Comparison of ENCODE assay signal across 11 mouse cellular contexts in genomic region chr14:79076560-79077300, GRCm38 (mm10).
DNase-seq lines count a peak whose midpoint lies in the region; ATAC-seq and TF ChIP-seq lines count a peak whose summit lies in the region.
"Had no signal": no experiment of that assay in that cellular context is flagged by ENCODE, and none has a peak within 500 bp of the region (broad histone marks: within the 10 kb centered on the region; RNA-seq: fewer than 3 reads in every experiment).

No protein-coding gene starts in this region.

- 65% methylated on average over 9 of the region's 9 CpGs for WGBS in embryonic facial prominence, embryonic 11.5 days
- 78% methylated on average over 9 of the region's 9 CpGs for WGBS in embryonic facial prominence, embryonic 10.5 days
- 64% methylated on average over 9 of the region's 9 CpGs for WGBS in lung, embryonic 14.5 days

- ATAC-seq in embryonic facial prominence, embryonic 11.5 days (replicated peaks; ENCODE audit: insufficient number of reproducible peaks, low FRiP score, low TSS enrichment, low read depth) = no peak
- ATAC-seq in lung, embryonic 14.5 days (ENCODE audit: insufficient read depth) = 0 out of 2 replicates have a peak, but pooled peaks have one; percentile 21
- ATAC-seq in activated CD4-positive, CD25-positive, alpha-beta regulatory T cell, adult 4 months = no peak

- no peak overlapping the region for H3K4me2 ChIP-seq in embryonic facial prominence, embryonic 11.5 days (ENCODE audit: low read depth, low read length)
- H3K4me2 ChIP-seq in lung, embryonic 14.5 days = no peak overlapping the region

- H3K4me3 ChIP-seq in embryonic facial prominence, embryonic 11.5 days (ENCODE audit: low read depth, low read length) = no peak overlapping the region
- no peak overlapping the region for H3K4me3 ChIP-seq in embryonic facial prominence, embryonic 10.5 days
- no peak overlapping the region for H3K4me3 ChIP-seq in lung, embryonic 14.5 days (ENCODE audit: low read depth, low read length)

- H3K4me1 ChIP-seq in embryonic facial prominence, embryonic 11.5 days (ENCODE audit: control insufficient read depth, insufficient read depth, low read length) = no peaks in the 10 kb centered on the region
- peaks cover 22% of the 10 kb centered on the region for H3K4me1 ChIP-seq in embryonic facial prominence, embryonic 10.5 days
- no peaks in the 10 kb centered on the region for H3K4me1 ChIP-seq in lung, embryonic 14.5 days (ENCODE audit: insufficient read depth)

- peak; percentile 8 for DNase-seq in embryonic facial prominence, embryonic 11.5 days (ENCODE audit: low spot score)
- no peak for DNase-seq in embryonic facial prominence, embryonic 10.5 days (ENCODE audit: low spot score)
- DNase-seq in adipocyte (ENCODE audit: low spot score) = peak; percentile 69
- DNase-seq in gastrocnemius, postnatal 14 days = peak; percentile 39
- DNase-seq in lung, embryonic 14.5 days = peak; percentile 71
- no peak for DNase-seq in left cerebral cortex, postnatal 14 days (ENCODE audit: low spot score in 2 of 2)
- no peak for DNase-seq in B cell, adult 2 months
- DNase-seq: cerebellum, postnatal 36 days; layer of hippocampus, adult 9-11 months had no signal

- H3K36me3 ChIP-seq in embryonic facial prominence, embryonic 11.5 days (replicated peaks; ENCODE audit: control insufficient read depth, insufficient read depth, low read depth, low read length) = no peaks in the 10 kb centered on the region
- H3K36me3 ChIP-seq in embryonic facial prominence, embryonic 10.5 days (replicated peaks) = no peaks in the 10 kb centered on the region
- no peaks in the 10 kb centered on the region for H3K36me3 ChIP-seq in lung, embryonic 14.5 days (ENCODE audit: insufficient read depth)

- H3K27ac ChIP-seq in embryonic facial prominence, embryonic 11.5 days (replicated peaks; ENCODE audit: low read depth, low read length) = no peak overlapping the region
- H3K27ac ChIP-seq in embryonic facial prominence, embryonic 10.5 days (replicated peaks) = no peak overlapping the region
- no peak overlapping the region for H3K27ac ChIP-seq in lung, embryonic 14.5 days (ENCODE audit: low read depth)
- H3K27ac ChIP-seq: macrophage had no signal

- H3K9me3 ChIP-seq in embryonic facial prominence, embryonic 11.5 days (replicated peaks; ENCODE audit: control insufficient read depth, low read length) = no peaks in the 10 kb centered on the region
- no peaks in the 10 kb centered on the region for H3K9me3 ChIP-seq in embryonic facial prominence, embryonic 10.5 days
- H3K9me3 ChIP-seq in lung, embryonic 14.5 days (ENCODE audit: low read depth, low read length) = no peaks in the 10 kb centered on the region

- H3K27me3 ChIP-seq in embryonic facial prominence, embryonic 11.5 days (ENCODE audit: control insufficient read depth, insufficient read depth, low read length) = no peaks in the 10 kb centered on the region
- no peaks in the 10 kb centered on the region for H3K27me3 ChIP-seq in embryonic facial prominence, embryonic 10.5 days (replicated peaks; ENCODE audit: low read depth, poor library complexity, severe bottlenecking)
- no peaks in the 10 kb centered on the region for H3K27me3 ChIP-seq in lung, embryonic 14.5 days (ENCODE audit: insufficient read depth, low read length)

- TF ChIP-seq CTCF in lung, embryonic 14.5 days (IDR thresholded peaks at IDR 0.05; ENCODE audit: low read depth) = no peak

- intact Hi-C loops in gastrocnemius, postnatal 14 days (cut with DNase I; ENCODE audit: low total_unique reads) = no loop called here
- intact Hi-C loops in left cerebral cortex, postnatal 14 days (cut with DNase I) = no loop called here

- H3K9ac ChIP-seq in embryonic facial prominence, embryonic 11.5 days (replicated peaks; ENCODE audit: low read length) = no peak overlapping the region
- no peak overlapping the region for H3K9ac ChIP-seq in lung, embryonic 14.5 days

Comparison
In these comparisons a context has a peak if more than half of its experiments do, and no peak if none do; other contexts are left out.
1. DNase-seq: peak in embryonic facial prominence, embryonic 11.5 days (single experiment), adipocyte (single experiment), gastrocnemius, postnatal 14 days (single experiment) and lung, embryonic 14.5 days (single experiment); none in embryonic facial prominence, embryonic 10.5 days (single experiment), left cerebral cortex, postnatal 14 days (0 of 2) and B cell, adult 2 months (0 of 2).